Mouse (Mus musculus): Measurements from ENCODE around the gene Gm20388. TPM values are rescaled to one million over a fixed set of nuclear protein-coding genes. Genes with fewer than 3 reads are reported as not detected.

Gm20388 gene
- total RNA-seq, 2 experiments from 2014 or later, result 18.6 TPM; not detected in 1

DNA sequence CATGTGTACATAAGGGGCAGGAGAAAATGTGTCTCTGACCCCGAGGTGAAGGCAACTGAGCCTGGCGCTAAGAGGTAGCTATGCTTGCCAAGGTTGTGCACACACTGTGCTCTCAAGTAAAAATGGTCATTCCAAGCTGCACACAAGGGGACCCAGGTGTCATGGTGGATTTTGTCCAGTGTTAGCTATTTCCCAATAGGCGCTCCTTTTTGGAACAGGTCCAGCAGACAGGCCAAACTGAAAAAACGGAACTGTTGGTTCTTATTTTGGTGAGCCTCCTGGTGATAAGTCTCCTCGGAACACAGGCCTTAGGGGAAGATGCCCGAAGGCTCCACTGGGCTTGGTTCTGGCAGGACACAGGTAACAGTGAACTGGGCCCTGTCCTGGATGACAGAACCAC, 2543.8 kb downstream of the Gm20388 start:
- intact Hi-C loops (cut with DNase I), result no loop called here
- no peak for DNase-seq (ENCODE audit: low spot score in 2 of 2)

GRCm38 (mm10) chr8:122457171-122457570, 2546.5 kb downstream of the Gm20388 start:
- intact Hi-C loops (cut with DNase I), result no loop called here
- DNase-seq (ENCODE audit: low spot score in 2 of 2), result no peak

- intact Hi-C loops (cut with DNase I), result no loop called here
- no peak for DNase-seq (ENCODE audit: low spot score in 2 of 2)
Measured at GRCm38 (mm10) chr8:122459218-122459900, 2548.7 kb downstream of the Gm20388 start.

- intact Hi-C loops (cut with DNase I), result loop anchor here (2.0 kb wide), 1 partner anchor 15 kb away; no protein-coding TSS in a partner anchor
- DNase-seq (ENCODE audit: low spot score in 2 of 2), result no peak
Measured at GRCm38 (mm10) chr8:122459990-122460389, 2549.3 kb downstream of the Gm20388 start.

GRCm38 (mm10) chr8:122460524-122461472, 2550.2 kb downstream of the Gm20388 start, which contains the start of gene Snai3:
Gene Snai3 (minus strand): TSS chr8:122460733.
- DNase-seq (ENCODE audit: low spot score in 2 of 2), result no peak
- intact Hi-C loops (cut with DNase I), result loop anchor here (2.0 kb wide), 1 partner anchor 14 kb away; no protein-coding TSS in a partner anchor

- DNase-seq (ENCODE audit: low spot score in 2 of 2), result peak; percentile 67 to 97
- intact Hi-C loops (cut with DNase I), result loop anchor here (2.0 kb wide), 1 partner anchor 13 kb away; no protein-coding TSS in a partner anchor
Measured at GRCm38 (mm10) chr8:122461473-122462148, 2551.0 kb downstream of the Gm20388 start.

DNA sequence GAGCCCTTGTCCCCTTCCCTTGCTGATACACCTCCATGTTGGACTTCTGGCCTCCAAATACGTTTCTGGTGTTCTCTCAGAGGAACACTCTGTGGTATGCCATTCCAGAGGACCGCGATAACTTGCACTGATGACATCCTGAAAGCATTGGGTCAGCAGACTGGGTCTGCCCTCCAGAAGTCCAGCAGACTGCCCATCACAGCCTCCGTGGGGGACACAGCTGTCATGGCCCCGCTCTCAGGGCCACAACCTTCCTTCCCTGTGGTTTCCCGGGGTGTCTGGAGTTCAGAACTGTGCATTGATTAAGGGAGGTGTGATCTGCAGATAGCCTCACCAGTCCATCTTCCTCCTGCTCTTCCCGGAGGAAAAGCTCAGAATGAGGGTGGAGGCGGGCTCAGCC, 2551.9 kb downstream of the Gm20388 start:
- no peak for DNase-seq (ENCODE audit: low spot score in 2 of 2)
- intact Hi-C loops (cut with DNase I), result no loop called here

GRCm38 (mm10) chr8:122463651-122464640, 2553.3 kb downstream of the Gm20388 start:
- DNase-seq (ENCODE audit: low spot score in 2 of 2), result no peak
- intact Hi-C loops (cut with DNase I), result no loop called here

DNA sequence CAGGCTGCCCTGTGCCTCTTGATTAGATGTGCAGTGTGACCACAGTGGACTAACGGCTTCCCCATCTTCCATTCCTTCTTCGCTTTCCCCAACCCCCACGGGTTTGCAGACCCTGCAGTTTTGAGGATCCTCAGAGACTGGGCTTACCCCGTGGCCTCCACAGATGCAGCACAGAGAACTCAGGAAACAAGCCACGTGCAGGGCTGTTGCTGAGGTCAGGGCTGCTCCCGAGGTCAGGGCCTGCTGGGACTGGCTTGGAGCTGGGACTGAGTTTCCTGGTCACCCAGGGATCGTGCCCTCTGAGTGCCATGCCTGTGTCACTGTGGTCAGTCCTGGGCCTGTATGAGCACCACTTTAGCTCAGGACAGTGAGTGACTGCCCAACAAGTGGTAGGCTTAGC, 2554.3 kb downstream of the Gm20388 start:
- no peak for DNase-seq (ENCODE audit: low spot score in 2 of 2)
- intact Hi-C loops (cut with DNase I), result no loop called here

- DNase-seq (ENCODE audit: low spot score in 2 of 2), result no peak
Measured at GRCm38 (mm10) chr8:122467816-122468215, 2557.2 kb downstream of the Gm20388 start.

DNA sequence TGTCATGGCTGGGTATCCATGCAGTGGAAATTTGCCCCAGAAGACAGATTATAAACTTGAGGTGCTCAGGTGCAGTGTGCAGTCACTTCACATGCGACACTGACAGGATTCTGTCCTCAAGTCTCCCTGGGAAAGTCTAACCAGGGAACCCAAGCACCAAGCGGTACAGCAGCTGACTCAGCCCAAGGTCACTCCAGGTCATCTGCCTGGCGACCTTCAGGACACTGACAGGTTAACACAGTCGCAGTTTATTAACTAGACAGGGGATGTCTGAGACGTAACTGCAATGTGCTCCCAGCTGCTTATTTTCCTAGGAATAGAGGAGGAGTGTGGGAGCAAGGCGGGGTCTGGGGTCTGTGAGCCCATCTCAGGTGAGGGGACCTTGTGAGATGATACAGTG, 2558.8 kb downstream of the Gm20388 start:
- intact Hi-C loops (cut with DNase I), result no loop called here
- DNase-seq (ENCODE audit: low spot score in 2 of 2), result no peak

More at GRCm38 (mm10) chr8:122467816-122468215, 2557.2 kb downstream of the Gm20388 start:
- intact Hi-C loops (cut with DNase I), result no loop called here

- no peak for DNase-seq (ENCODE audit: low spot score in 2 of 2)
- intact Hi-C loops (cut with DNase I), result no loop called here
Measured at GRCm38 (mm10) chr8:122469965-122470364, 2559.3 kb downstream of the Gm20388 start.

DNA sequence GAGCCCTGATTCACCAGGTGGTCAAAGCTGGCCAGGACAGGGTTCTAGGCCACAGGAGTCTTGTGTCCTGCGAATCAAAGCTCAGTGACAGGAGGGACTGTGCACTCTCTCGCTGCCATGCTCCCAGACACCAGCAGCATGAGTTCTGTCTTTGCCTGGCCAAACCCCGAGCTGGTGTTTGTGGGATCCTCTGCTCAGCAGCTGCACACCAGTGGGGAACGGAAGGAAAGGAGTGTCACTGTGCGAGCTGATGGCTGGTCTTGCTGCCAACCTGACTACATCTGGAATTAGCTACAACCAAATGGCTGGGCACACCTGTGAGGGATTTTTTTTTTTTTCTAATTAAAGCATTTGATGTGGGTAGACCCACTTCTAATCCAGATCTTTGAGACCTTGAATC, 2560.1 kb downstream of the Gm20388 start:
- intact Hi-C loops (cut with DNase I), result no loop called here

DNA sequence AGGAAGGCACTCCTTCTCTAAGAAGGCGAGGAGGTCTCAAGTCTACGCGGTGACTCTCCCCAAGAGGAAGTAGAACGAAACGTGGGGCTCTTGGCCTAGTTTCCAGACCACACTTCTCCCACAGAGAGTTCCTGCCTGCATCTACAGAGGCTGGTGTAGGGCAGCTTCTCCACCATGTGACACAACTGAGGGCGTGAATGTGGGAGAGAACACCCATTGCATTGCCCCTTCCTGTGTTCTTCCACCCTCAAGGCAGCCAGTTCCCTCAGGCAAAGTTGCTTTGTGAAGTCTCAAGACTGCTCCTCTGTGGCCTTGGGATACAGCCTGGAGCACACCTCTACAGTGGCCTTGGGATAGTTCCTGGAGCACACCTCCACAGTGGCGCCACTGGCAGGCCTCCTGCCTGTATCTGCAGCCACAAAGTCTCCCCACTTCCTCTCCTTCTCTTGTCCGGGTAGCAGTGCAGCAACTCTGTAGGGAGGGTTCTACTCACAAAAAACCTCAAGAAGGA, 2563.3 kb downstream of the Gm20388 start:
- intact Hi-C loops (cut with DNase I), result loop anchor here (2.0 kb wide), 1 partner anchor 13 kb away; the partner anchor contains the start of gene Snai3

More for the DNA sequence above, 2560.1 kb downstream of the Gm20388 start:
- DNase-seq (ENCODE audit: low spot score in 2 of 2), result no peak

GRCm38 (mm10) chr8:122474951-122475560, 2564.4 kb downstream of the Gm20388 start:
- peak in 1 of 2 experiments; percentile 40 for DNase-seq (ENCODE audit: low spot score in 2 of 2)
- intact Hi-C loops (cut with DNase I), result loop anchor here (2.0 kb wide), 1 partner anchor 14 kb away; the partner anchor contains the start of gene Snai3

More for the DNA sequence above, 2563.3 kb downstream of the Gm20388 start:
- peak in 1 of 2 experiments; percentile 49 for DNase-seq (ENCODE audit: low spot score in 2 of 2)

DNA sequence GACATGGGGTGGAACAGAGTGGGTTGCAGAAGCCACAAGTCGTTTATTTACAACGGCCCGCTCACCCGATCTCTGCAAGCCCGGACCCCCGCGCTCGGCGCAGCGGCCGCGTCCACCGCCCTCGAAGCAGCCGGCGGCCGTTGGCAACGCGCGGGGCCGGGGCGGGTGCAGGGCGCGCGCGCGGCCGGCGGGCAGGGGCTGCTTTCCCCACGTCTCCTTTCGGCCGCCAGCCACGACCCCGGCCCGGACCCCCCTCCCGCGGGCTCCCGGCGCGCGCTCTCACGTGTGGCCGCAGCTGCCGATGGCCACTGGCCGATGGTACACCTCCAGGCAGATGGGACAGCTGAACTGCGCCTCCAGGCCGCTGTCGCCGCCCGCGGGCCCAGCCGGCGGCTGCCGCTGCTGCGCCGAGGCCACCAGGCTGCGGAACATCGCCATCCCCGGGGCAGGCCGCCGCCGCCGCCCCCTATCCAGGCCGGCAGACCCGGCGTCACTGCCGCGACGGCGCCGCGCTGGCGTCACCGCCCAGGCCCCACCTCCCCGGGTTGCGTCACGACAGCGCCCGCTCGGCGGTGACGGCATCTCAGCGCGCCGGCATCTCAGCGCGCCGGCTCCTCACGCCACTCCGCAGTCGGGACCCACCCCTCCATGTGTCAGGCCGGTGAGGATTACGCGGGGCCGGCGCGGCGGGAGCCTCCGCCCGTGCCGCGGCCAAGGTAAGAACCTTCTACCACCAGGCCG, 2565.1 kb downstream of the Gm20388 start, which contains the start of the genes Rnf166 and Ctu2:
Rnf166 (minus strand) TSS at position 485 of the 741 bp plus-strand sequence.
Ctu2 (plus strand) TSS at position 564 of the 741 bp plus-strand sequence.
- intact Hi-C loops (cut with DNase I), result loop anchor here (2.0 kb wide), 3 partner anchors 15 to 99 kb away; partner anchors contain the start of genes Mvd, Snai3 and Zc3h18
- peak; percentile 93 to 95 for DNase-seq (ENCODE audit: low spot score in 2 of 2)

DNA sequence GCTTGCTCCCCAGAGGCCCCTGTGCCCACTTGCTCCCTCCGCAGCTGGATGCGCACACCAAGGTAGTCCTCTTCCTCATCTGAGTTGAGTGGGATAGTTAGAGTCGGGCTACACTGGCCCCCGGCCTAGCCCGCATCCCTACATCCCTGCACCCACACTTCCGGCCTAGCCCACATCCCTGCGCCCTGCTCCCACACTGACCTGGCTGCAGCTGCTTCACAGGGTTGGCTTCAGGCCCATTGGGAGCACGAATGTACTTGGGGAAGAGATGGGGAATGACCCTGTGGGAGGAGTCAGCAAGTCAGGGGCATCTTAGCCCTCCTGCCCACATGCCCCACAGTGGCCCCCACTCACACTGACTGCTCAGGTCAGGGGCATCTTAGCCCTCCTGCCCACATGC, 2571.8 kb downstream of the Gm20388 start:
- DNase-seq (ENCODE audit: low spot score in 2 of 2), result no peak
- intact Hi-C loops (cut with DNase I), result no loop called here
